Mouse (Mus musculus) cerebral cortex, adult 2 months (tissue): ENCODE results near the gene Sccpdh.

Experiments used
- WGBS: fragments of 180-500 bp; shearing (Covaris S2); methylation state at CpG from one replicate; pipeline ENCODE4 v1.1.7; 2018; 5-methylcytosine and 5-hydroxymethylcytosine counted together

The Sccpdh gene

DNA sequence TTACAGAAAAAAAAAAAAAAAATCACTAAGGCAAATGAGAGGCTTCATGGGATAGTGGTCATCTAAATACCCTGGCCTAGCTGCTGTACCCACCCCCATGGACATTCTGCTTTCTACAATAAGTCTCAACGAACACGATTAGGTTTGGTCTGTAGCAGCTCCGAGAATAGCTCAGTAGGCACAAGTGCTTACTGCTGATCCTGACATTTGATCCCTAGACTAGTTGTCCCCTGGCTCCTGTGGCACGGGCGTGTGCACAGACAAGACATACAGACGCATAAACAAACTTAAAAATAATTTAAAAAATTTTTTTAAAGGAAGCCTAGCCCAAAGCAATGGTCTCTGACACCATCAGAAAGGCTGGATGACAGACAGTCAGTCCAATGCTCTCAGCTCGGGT is 560 bp upstream of the Sccpdh start:
- WGBS, result 21% methylated on average over 7 of the region's 7 CpGs

DNA sequence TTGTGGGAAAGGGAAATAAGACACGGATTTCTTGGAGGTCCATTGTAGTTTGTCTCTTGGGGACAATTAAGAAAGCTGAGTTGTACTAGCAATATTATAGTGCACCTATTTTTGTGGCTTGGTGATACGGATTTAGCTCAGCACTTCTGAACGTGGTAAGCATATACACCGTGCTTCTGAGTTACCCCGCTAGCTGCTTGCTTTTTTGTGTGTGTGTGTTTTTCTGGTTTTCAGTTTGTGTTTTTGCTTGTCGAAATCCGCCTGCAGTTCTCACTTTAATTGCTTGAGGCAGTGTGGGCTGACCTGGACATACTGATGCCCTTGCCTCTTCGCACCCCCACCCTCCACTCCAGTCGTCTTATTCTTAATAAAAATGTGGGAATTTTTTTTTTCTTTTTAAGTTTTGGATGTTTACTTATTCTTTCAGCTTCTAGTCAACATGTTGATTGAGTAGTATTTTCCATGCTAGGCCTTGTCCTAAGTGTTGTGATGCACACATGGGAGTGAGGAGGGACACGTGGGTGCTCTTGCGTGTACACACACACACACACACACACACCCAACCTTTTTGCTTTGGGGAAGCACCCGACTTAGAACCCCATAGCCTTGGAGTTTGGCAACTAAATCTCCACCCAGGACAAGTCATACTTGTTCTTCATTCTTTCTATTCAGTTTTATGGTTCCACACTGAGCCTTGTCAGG is 977 bp downstream of the Sccpdh start:
- 14% methylated on average over 12 of the region's 12 CpGs for WGBS

DNA sequence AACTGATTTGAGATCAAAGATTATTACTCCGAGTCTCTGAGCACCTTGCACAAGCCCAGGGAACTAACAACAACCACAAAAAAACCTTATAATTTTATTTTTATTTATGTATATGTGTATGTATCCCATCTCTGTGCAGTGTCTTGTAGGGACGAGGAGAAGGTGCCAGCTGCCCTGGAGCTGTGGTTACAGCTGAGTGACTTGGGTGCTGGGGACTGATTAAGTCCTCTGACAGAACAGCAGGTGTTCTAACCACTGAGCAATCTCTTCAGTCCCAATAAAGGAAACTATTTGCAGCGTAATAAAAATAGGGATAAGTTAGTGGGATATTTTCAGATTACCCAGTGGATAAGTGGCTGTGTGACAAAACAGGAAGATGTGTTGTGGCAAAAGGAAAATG is 6.3 kb downstream of the Sccpdh start:
- WGBS, result 93% methylated on average over 3 of the region's 3 CpGs

DNA sequence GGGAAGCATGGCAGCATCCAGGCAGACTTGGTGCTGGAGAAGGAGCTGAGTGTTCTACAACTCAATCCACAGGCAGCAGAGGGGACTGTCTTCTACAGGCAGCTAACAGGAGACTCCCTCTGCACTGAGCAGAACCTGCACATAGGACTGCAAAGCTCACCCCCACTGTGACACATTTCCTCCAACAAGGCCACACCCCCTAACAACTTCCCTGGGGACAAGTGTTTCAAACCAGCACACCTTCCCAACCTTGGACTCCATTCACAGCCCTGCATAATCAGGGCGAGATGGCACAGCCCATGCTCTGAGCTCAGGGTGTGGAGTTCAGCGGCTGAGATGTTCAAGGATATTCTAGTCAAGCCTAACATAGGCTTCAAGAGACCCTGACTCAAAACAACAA is 9.0 kb downstream of the Sccpdh start:
- 99% methylated on average over 2 of the region's 2 CpGs for WGBS

DNA sequence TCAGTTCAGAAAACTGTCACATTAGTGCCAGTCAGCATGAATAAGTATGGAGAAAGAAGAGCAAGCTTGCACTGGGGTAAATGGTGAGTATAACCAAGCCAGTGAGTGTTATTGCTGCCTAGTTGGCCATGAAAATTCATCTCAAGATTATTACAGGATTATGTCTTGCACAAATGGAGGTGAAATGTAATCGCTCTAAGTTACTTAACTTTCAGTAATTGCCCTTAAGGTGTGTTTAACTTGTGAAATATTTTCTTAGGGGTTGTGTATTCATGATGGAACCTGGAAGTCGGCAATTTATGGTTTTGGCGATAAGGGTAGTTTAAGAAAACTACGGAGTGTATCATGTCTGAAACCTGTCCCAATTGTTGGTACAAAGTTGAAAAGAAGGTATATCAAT is 11.3 kb downstream of the Sccpdh start:
- WGBS, result 98% methylated on average over 4 of the region's 4 CpGs

DNA sequence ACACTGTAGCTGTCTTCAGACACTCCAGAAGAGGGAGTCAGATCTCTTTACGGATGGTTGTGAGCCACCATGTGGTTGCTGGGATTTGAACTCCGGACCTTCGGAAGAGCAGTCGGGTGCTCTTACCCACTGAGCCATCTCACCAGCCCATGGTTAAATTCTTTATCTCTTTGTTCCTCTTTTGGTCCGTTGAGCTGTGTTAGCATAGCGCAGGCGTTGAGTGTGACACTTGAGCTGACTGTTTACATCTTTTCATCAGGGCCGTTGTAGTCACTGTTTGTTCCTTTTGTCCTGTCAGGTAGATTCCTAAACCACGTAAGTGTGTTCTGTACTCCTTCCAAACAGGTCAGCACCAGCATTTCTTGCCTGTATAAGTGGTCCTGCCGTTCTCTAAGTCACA is 14.7 kb downstream of the Sccpdh start:
- WGBS, result 94% methylated on average over 10 of the region's 10 CpGs

DNA sequence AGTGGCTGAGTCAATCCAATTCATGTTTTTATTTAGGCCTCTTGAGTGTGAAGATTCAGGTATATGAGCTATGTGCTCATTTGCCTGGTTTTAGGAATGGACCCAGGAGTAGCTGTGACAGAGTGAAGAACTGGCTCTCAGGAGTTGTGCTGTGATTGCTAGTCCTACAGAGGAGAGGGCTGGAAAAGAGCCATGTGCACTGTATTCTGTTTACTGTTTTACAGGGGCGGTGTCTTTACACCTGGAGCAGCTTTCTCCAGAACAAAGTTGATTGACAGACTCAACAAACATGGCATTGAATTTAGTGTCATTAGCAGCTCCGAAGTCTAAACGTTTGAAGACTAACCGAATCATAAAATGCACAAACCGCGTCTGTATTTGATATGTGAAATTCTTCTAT is 18.3 kb downstream of the Sccpdh start:
- 90% methylated on average over 6 of the region's 6 CpGs for WGBS

DNA sequence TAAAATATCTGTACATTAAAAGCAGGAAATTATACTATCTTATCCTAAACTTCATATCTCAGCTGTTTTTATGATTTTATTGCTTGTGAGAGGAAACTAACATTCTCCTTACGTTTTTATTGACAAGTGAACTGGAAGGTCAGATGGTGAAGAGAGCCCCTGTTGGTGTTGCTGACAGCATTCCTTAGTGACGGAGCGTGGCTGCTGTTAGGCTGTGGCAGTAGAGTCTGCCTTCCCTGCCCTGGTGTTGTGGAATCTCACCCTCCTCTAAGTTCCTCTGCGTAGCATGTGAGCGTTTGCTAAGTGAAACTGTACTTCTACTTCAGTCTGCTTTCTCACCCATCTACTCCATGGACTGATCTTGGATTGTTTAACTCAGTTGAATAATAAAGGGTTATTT is 18.8 kb downstream of the Sccpdh start:
- WGBS, result 94% methylated on average over 5 of the region's 5 CpGs

DNA sequence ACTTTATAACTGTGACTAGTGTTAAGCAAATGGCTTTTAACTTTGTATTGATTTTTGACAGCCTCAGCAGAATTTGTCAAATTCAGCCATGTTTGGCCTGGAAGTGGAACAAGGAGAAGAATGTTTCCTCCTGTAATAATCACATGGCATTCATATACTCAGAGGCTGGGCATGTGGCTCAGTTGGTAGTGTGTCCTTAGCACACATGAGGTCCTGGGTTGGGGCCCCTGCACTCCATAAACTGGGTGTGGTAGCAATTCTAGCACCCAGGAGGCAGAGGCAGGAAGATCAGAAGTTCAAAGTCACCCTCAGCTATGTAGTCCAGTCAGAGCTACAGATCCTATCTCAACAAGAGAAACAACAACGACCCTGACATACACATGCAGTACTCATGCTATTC is 19.3 kb downstream of the Sccpdh start:
- 93% methylated on average over 1 of the region's 1 CpGs for WGBS

DNA sequence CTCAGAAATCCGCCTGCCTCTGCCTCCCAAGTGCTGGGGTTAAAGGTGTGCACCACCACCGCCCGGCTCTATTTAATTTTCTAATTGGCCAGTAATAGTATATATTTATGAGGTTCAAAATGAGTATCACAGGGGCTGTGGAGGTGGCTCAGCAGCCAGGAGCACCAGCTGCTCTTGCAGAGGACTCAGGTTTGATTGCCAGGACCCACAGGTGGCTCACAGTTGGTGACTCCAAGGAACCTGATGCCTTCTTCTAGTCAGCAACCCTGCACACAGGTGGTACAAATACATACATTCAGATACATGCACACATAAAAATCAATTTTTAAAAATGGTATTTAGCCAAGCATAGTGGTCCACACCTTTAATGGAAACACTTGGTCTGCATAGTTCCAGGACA is 20.0 kb downstream of the Sccpdh start:
- 96% methylated on average over 3 of the region's 3 CpGs for WGBS

DNA sequence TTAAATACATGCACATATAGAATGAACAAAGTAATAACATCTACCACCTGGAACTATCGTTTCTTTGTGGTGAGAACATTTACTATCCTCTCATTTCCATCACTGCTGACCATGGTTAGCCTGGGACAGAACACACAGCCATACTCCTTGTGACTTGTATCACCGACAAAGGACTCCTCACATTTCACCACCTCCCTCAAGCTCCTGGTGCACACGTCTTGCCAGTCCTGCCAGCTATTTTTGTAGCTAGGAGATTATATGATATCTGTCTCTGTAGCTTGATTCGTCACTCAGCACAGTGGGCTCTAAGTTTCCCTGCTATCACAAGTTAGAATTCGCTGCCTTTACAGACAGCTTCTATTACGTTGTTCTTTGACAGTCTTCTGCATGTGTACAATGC is 20.4 kb downstream of the Sccpdh start:
- 72% methylated on average over 6 of the region's 6 CpGs for WGBS

DNA sequence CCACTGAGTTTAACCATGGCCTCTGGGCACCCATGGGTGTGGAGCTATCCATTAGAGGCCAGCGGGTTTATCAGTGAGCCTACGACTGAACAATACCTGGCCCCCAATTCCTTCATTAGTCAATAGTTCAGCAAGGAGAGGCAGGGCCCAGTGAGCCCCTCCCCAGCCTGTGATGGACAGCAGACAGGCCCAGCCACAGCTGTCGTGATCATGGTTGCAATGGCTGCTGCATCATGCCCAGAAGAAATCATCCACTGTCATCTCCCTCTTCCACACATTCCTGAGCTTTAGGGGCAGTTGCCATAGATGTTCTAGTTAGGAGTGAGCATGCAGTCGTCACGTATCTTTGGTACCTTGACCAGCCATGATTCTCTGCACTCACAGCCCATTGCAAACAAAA is 20.9 kb downstream of the Sccpdh start:
- 78% methylated on average over 5 of the region's 5 CpGs for WGBS

DNA sequence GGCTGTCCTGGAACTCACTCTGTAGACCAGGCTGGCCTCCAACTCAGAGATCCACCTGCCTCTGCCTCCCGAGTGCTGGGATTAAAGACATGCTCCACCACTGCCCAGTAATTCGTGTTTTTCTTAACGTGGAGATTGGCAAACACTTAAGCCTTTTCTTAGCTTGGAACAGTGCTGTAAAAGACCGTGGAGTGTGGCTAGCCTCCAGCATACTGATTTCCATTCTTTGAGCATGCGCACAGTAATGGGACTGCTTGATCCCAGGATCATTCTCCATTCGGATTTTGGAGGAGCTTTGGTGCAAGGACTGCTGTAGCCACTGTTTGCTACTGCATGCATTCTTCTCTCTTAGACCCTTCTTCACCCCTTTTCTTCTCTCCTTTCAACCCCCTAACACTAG is 21.5 kb downstream of the Sccpdh start:
- WGBS, result 25% methylated on average over 6 of the region's 6 CpGs

DNA sequence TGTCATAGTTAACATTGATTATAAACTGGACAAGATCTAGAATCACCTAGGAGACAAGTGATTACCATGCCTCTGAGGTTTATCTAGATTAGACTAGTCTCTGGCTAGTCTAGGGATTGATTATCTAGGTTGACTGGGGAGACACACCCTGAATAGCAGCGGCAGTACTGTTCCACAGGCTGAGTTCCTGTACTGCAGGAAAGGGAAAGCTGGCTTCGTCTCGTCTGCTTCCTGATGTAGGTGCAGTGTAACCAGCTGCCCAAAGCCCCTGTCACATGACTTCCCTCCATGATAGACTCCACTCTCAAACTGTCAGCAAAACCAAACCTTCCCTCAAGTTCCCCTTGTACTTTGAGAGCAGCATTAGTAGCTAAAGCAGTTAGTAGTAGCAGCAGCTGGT is 36.1 kb downstream of the Sccpdh start:
- 67% methylated on average over 3 of the region's 3 CpGs for WGBS

DNA sequence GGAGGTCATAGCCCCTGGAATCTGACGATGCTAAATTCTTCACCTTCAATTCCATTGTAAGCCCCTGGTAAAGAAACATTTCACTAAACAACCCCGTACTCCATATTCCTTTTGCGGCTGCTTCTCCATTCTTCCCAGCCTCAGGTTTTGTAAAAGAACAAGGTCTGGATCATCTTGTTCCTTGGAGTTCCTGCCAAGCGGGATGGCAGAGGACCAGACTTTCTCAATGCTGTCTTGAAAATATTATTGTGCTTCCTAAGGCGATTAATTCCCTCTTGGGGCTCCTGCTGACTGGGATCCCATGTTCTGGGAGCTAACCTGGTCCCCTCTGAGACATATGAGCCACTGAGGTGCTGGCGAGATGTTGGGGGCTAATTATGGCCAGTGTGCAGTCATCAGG is 37.1 kb downstream of the Sccpdh start:
- WGBS, result 49% methylated on average over 6 of the region's 6 CpGs

DNA sequence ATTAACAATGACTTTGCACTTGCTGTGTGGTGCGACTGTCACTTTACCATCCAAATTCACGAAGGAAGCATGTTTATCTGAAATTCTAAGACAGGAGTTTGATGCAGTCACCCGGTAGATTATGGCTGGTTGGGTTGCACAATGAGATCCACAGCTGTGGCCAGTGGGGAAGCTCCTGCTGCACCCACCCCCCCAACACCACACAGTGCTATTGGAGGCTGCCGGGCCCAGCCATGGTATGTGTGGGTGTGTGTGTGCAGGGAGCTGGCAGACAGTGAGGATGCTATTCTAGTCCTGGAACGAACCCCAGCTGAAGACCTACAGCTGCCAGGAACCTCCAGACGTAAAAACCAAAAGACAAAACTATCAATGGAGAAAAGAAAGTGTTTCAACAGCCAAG is 41.4 kb downstream of the Sccpdh start:
- 19% methylated on average over 6 of the region's 6 CpGs for WGBS

DNA sequence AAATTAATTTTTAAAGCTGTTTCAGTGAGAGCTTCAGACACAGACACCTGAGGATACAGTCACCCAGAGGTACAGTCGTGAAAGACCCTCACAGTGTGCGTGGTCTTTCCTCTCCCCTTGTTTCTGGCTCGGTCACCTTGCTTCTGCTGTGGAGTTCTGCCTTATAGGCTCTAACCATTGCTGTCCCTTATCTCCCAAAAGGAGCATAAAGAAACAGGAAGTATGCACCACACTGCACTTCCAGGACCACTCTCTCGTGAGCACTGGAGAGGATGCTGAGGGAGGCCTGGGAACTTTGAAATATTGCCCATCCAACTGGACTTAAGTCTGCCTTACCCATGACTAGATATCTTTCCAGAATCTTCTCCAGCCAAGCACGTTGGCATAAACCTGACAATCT is 42.7 kb downstream of the Sccpdh start:
- WGBS, result 86% methylated on average over 5 of the region's 5 CpGs

DNA sequence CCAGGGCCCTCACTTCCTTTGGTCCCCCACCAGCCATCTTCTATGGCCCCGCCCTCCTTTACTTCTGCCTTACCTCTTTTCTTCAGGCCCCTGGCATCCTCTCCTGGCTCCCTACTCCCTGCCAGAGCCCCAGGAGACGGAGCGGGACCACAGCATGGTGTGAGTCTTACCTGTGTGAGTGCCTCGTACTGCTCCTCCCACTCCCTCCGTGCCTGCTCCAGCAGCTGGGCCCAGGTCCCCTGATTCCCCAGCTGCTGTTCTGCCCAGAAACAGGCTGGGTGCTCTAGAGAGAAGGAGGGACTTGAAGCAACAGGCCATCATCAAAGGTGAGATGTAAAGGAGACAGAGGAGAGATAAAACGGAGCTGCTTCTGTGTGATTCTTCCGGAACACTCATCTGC is 44.6 kb downstream of the Sccpdh start:
- 90% methylated on average over 7 of the region's 7 CpGs for WGBS

DNA sequence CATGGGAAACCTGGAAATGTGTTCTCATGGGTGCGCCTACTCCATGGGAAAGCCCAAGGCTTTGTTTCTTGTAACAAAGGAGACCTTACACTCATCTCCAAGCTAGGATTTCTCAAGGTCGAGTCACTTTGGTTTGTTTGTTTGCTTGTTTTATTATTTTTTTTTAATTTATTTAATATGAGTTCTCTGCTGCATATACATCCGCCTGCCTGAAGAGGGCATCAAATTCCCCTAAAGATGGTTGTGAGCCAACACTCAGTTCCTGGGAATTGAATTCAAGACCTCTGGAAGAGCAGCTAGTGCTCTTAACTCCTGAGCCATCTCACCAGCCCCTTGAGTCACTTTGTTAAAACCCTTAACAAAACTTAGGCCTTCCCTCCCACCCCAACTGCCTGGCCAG is 45.4 kb downstream of the Sccpdh start:
- whole genome bisulfite sequencing, result 88% methylated on average over 3 of the region's 3 CpGs

DNA sequence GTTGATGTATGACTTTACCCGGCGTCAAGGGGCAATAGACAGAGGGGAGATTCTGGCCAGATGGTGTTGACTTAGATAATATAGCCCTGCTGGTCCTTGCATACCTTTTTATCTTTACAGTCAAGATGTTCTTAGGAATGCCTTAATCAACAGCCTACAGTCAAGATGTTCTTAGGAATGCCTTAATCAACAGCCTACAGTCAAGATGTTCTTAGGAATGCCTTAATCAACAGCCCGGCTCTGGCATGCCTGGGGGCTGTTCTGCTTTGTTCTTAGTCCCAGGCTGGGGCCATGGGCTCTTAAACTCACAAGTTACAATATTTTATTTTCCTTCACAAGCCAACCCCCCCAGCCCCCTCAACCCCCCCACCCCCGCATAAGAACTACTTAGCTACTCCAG is 47.3 kb downstream of the Sccpdh start:
- WGBS, result 78% methylated on average over 4 of the region's 4 CpGs

DNA sequence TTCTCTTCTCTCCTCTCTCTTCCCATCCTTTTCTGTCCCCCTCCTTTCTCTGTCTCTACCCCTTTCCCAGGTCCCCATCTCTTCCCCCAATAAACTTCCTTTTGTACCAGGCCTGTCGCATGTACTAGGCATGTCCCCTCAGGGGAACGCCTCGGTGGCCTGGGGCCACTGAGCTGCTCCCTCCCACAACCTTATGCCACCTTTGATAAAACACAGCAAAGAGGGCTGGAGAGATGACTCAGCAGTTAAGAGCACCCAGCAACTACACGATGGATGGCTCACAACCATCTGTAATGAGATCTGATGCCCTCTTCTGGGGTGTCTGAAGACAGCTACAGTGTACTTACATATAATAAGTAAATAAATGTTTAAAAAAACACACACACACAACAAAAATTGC is 47.8 kb downstream of the Sccpdh start:
- WGBS, result 64% methylated on average over 4 of the region's 4 CpGs

DNA sequence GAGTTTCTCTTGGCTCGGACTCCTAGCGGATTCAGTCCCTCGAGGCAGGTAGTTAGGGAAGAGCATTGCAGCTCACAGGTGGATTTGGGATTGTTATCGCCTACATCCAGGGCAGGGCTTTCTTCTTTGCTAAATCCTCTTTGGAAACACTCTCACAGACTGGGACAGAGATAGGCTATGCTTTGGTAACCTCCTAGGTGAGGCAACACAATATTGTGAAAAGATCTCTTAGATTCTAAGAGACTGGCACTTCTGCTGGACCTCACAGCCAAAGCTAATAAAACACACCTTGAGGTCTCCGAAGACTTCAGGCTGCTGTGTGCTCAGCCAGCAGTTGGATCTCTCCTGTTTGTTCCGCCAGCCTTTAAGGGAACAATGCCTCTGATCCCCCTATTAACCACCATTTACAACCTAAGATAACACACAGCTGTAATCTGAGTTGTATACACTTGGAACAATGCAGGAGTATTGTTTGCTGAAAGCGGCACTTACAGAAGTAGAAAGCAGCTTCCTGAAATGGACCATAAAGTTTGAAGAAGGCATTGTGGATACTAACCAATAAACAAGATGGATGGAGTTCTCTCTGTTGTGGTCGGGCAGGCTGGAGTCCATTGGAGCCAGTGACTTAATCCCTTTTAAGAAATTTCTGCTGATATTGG is 54.9 kb downstream of the Sccpdh start:
- 80% methylated on average over 8 of the region's 8 CpGs for WGBS

DNA sequence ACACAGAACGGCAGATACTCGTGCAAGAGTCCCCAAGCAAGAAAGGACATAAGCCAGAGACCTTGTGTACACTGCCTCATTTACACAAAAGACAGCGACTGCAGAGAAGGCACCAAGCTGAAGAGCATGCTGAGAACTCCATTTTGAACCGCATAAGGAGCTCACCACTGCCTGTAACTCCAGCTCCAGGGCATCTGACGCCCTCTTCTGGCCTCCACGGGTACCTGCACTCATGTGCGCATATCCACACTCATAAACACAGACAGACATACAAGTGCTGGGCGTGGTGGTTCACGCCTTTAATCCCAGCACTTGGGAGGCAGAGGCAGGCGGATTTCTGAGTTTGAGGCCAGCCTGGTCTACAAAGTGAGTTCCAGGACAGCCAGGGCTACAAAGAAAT is 60.7 kb downstream of the Sccpdh start:
- 89% methylated on average over 10 of the region's 10 CpGs for WGBS

DNA sequence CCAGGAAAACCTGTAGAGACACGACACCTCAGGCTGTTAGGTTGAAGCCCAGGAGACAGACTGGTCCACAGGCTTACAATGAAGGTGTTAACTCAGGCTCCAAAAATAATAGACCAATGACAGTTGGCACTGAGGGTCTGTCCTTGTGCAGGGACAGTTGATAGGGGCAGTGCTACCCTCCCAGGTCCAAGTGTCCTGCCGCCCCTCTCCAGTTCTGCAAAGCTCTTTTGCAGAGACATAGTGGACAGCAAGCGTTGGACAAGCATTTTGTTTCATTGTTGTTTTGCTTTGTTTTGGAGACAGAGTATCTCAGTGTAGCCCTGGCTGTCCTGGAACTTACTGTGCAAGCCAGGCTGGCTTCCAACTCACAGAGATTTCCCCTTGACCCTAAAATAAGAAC is 63.4 kb downstream of the Sccpdh start:
- WGBS, result 94% methylated on average over 3 of the region's 3 CpGs
